Mouse (Mus musculus) heart, adult 2 months (tissue): ENCODE data around the gene Adam15.

Experiments used
- CTCF ChIP-seq: fragments of 200-600 bp; IDR thresholded peaks from 2 replicates; pipeline ENCODE4 v1.8.1; 2022; ENCODE audit warnings: antibody characterized with exemption, mild to moderate bottlenecking, moderate library complexity
- POLR2A ChIP-seq: fragments of 200-500 bp; IDR thresholded peaks from 2 replicates; pipeline ENCODE4 v1.6.1; 2011; ENCODE audit warnings: mild to moderate bottlenecking, low read depth, low read length, control low read depth; ENCODE audit not compliant: insufficient read depth

DNA sequence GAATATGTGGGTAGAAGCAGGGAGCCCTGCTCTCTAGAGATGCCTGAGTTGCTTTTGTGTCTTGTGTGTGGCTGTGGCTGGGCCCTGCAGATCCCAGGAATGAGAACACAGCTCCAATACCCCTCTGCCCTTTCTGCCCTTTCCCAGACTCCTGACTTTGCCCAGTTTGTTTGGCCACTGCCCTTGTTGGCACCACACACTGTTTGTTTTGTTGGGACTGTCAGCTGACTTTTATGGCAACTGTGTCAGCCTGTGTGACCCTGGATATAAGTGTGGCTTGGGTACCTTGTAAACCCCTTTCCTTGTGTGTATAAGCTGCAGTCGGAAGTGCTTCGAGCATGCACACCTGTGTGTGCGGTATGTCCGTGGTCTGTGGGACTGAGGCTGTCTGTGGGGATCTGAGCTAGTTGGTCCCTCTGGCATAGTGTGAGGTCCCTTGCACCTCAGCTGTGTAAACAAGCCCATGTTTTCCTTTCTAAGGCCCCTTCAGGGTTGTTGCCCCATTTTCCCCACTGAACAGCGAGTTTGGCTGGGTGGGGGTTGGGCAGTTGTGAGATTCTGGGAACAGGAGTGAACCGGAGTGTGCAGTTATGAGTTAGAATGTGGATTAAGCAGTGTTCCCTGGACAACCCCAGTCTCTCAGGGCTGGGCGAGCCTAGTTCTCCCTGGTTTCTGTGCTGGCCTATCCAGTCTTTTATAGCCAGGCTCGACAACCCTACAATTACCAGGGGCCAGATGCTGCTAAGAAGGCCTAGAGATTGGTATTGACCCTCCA is 44.1 kb downstream of the Adam15 start:
- TF ChIP-seq CTCF (no peak), POLR2A (no peak)
